ENCODE assay signal across 10 mouse cellular contexts in genomic region chr6:90624733-90625132, GRCm38 (mm10). TPM values are rescaled to one million over a fixed set of nuclear protein-coding genes. Genes with fewer than 3 reads are reported as not detected.
A peak's percentile ranks its signal among the peaks of the same experiment; 100 is the strongest.
DNase-seq lines count a peak whose midpoint lies in the region; ATAC-seq and TF ChIP-seq lines count a peak whose summit lies in the region.
"Had no signal": no experiment of that assay in that cellular context is flagged by ENCODE, and none has a peak within 500 bp of the region (broad histone marks: within the 10 kb centered on the region; RNA-seq: fewer than 3 reads in every experiment).

No protein-coding gene starts in this region.

- ATAC-seq in heart, embryonic 12.5 days (ENCODE audit: insufficient number of reproducible peaks, low FRiP score), result peak; percentile 45; the same call in 1 of the 2 replicates
- ATAC-seq in lung, postnatal 0 days, result peak; percentile 71
- ATAC-seq in forebrain, postnatal 0 days, result no peak

- H3K4me3 ChIP-seq in heart, embryonic 12.5 days, result no peak overlapping the region
- H3K4me3 ChIP-seq in lung, postnatal 0 days (ENCODE audit: low read depth, low read length), result no peak overlapping the region
- no peak overlapping the region for H3K4me3 ChIP-seq in forebrain, postnatal 0 days (ENCODE audit: low read depth, low read length)
- H3K4me3 ChIP-seq: limb, embryonic 15.5 days; neural tube, embryonic 12.5 days had no signal

- peaks cover 16% of the 10 kb centered on the region for H3K36me3 ChIP-seq in heart, embryonic 12.5 days
- no peaks in the 10 kb centered on the region for H3K36me3 ChIP-seq in lung, postnatal 0 days (ENCODE audit: insufficient read depth, low read length)
- no peaks in the 10 kb centered on the region for H3K36me3 ChIP-seq in forebrain, postnatal 0 days (ENCODE audit: insufficient read depth)
- H3K36me3 ChIP-seq: limb, embryonic 15.5 days; neural tube, embryonic 12.5 days had no signal

- no peak overlapping the region for H3K9ac ChIP-seq in heart, embryonic 12.5 days
- no peak overlapping the region for H3K9ac ChIP-seq in lung, postnatal 0 days (replicated peaks; ENCODE audit: low read depth)
- no peak overlapping the region for H3K9ac ChIP-seq in forebrain, postnatal 0 days
- H3K9ac ChIP-seq: limb, embryonic 15.5 days; neural tube, embryonic 12.5 days had no signal

- TF ChIP-seq CTCF in lung, postnatal 0 days (IDR thresholded peaks at IDR 0.05), result no peak
- no peak for TF ChIP-seq CTCF in forebrain, postnatal 0 days (IDR thresholded peaks at IDR 0.05; ENCODE audit: low read depth)

- no peaks in the 10 kb centered on the region for H3K9me3 ChIP-seq in heart, embryonic 12.5 days (replicated peaks)
- H3K9me3 ChIP-seq in lung, postnatal 0 days (ENCODE audit: low read length), result no peaks in the 10 kb centered on the region
- no peaks in the 10 kb centered on the region for H3K9me3 ChIP-seq in forebrain, postnatal 0 days (ENCODE audit: low read length)
- H3K9me3 ChIP-seq: limb, embryonic 15.5 days; neural tube, embryonic 12.5 days had no signal

- TF ChIP-seq EP300 in lung, postnatal 0 days (IDR thresholded peaks at IDR 0.05), result peak; percentile 94

- 65% methylated on average over 11 of the region's 11 CpGs for WGBS in heart, embryonic 12.5 days
- WGBS in lung, postnatal 0 days, result 60% methylated on average over 11 of the region's 11 CpGs
- 81% methylated on average over 11 of the region's 11 CpGs for WGBS in forebrain, postnatal 0 days

- H3K27ac ChIP-seq in heart, embryonic 12.5 days (ENCODE audit: poor library complexity, severe bottlenecking), result 0 out of 2 replicates have a peak overlapping the region, but pooled peaks have one; percentile 26
- peak overlapping the region; percentile 69 for H3K27ac ChIP-seq in lung, postnatal 0 days (ENCODE audit: low read length)
- H3K27ac ChIP-seq in forebrain, postnatal 0 days (ENCODE audit: low read depth, low read length), result no peak overlapping the region
- H3K27ac ChIP-seq: limb, embryonic 15.5 days; neural tube, embryonic 12.5 days had no signal

- H3K4me1 ChIP-seq in heart, embryonic 12.5 days (replicated peaks), result peaks cover 55% of the 10 kb centered on the region
- H3K4me1 ChIP-seq in lung, postnatal 0 days (ENCODE audit: insufficient read depth, low read depth, low read length), result peaks cover 8% of the 10 kb centered on the region; the same call in 1 of the 2 replicates
- no peaks in the 10 kb centered on the region for H3K4me1 ChIP-seq in forebrain, postnatal 0 days (ENCODE audit: insufficient read depth)

- intact Hi-C loops in heart, postnatal 10 days (cut with DNase I), result no loop called here

- no peaks in the 10 kb centered on the region for H3K27me3 ChIP-seq in heart, embryonic 12.5 days (replicated peaks)
- no peaks in the 10 kb centered on the region for H3K27me3 ChIP-seq in lung, postnatal 0 days (replicated peaks; ENCODE audit: insufficient read depth, low read length)
- H3K27me3 ChIP-seq in forebrain, postnatal 0 days (ENCODE audit: insufficient read depth, low read length), result no peaks in the 10 kb centered on the region
- H3K27me3 ChIP-seq: limb, embryonic 15.5 days; neural tube, embryonic 12.5 days had no signal

- peak; percentile 74 to 75 for DNase-seq in heart, adult 18-20 months
- DNase-seq in heart, postnatal 10 days, result no peak
- DNase-seq in c-Kit-positive CD71-positive TER-119-negative erythroid progenitor cells, embryonic 14.5 days (ENCODE audit: low read depth), result peak; percentile 85
- peak; percentile 75 for DNase-seq in lung, postnatal 0 days (ENCODE audit: low spot score)
- DNase-seq in embryo, embryonic 10.5 days (ENCODE audit: low spot score), result no peak
- no peak for DNase-seq in forebrain, postnatal 0 days
- no peak for DNase-seq in adipocyte (ENCODE audit: low spot score)

- 0 out of 2 replicates have a peak overlapping the region, but pooled peaks have one; percentile 6 for H3K4me2 ChIP-seq in heart, embryonic 12.5 days
- no peak overlapping the region for H3K4me2 ChIP-seq in lung, postnatal 0 days (replicated peaks; ENCODE audit: low read depth, low read length)
- no peak overlapping the region for H3K4me2 ChIP-seq in forebrain, postnatal 0 days (ENCODE audit: low read depth)
- H3K4me2 ChIP-seq: limb, embryonic 15.5 days; neural tube, embryonic 12.5 days had no signal

RNA-seq across cellular contexts. Expression of gene Slc41a3, which starts 20.2 kb away (rescaled TPM):
- total RNA-seq in heart, adult 18-20 months (2021), result 100 to 1,000 TPM; 127 to 149 TPM
- 10 to 100 TPM; 38.5 to 40.4 TPM for total RNA-seq in heart, postnatal 10 days (2021)
- polyA plus RNA-seq in heart, embryonic 12.5 days (2016; fragmentation: Nextera tagmentation; extraction: Ambion mirVana), result 11.4 and 12.2 TPM in 2 replicates
- polyA plus RNA-seq in lung, postnatal 0 days (2015; fragmentation: Nextera tagmentation; extraction: Ambion mirVana), result 9.7 and 10.8 TPM in 2 replicates
- total RNA-seq in forebrain, postnatal 0 days (2014; rRNA removed), result 4.7 and 7.9 TPM in 2 replicates
- polyA plus RNA-seq in forebrain, postnatal 0 days (2015; fragmentation: Nextera tagmentation; extraction: Ambion mirVana), result 5.1 and 9.4 TPM in 2 replicates

Comparison
In these comparisons a context has a peak if more than half of its experiments do, and no peak if none do; other contexts are left out.
1. DNase-seq: peak in heart, adult 18-20 months (2 of 2), c-Kit-positive CD71-positive TER-119-negative erythroid progenitor cells, embryonic 14.5 days (single experiment) and lung, postnatal 0 days (single experiment); none in heart, postnatal 10 days (0 of 2), embryo, embryonic 10.5 days (single experiment), forebrain, postnatal 0 days (single experiment) and adipocyte (single experiment).